Mouse (Mus musculus): ENCODE measurements around the gene Trim69.

GRCm38 (mm10) chr2:122206440-122207107 lies 46.1 kb downstream of the Trim69 start:
- TF ChIP-seq CTCF (IDR thresholded peaks at IDR 0.05; ENCODE audit: extremely low read depth, insufficient read depth, low read length) = no peak
- no peak for TF ChIP-seq POLR2A (IDR thresholded peaks at IDR 0.05; ENCODE audit: extremely low read depth, insufficient read depth, low read length)
